Mouse (Mus musculus): Measurements from ENCODE around the gene Crtac1. TPM values are rescaled to one million over a fixed set of nuclear protein-coding genes. Genes with fewer than 3 reads are reported as not detected.

Gene Crtac1
- polyA plus RNA-seq, 1 experiment from 2014 or later: 42.1 TPM

- no peaks in the 10 kb centered on the region for H3K36me3 ChIP-seq
Observed at GRCm38 (mm10) chr19:42304506-42304905, 127.1 kb downstream of the Crtac1 start.

DNA sequence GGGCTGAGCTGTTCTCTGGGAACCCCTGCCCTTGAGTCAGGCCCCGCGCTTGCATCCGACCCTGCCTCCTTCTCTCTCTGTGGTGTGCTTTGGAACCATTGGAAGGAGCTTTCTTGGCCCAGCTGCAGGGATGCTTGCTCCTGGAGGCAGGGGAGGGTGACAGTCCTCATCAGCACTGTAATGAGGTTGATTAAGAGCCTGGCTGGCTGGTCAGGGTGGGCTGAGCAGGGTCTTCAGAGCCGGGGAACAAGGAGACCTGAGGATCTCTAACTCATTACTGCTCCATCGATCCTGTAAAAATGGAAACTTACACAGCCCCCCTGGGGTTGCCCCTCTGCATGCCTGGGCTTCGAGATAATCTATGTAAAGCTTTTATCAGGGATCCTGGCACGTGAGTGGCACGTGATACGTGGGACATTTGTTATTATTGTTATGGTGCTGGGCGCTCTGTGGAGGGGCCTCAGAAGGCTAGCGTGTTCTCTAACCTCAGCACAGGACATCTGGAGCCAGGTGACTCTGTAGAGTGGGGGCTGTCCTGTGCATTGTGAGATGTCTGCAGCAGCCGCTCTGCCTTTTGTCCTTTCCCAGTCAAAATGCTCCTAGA lies 128.3 kb downstream of the Crtac1 start:
- H3K4me1 ChIP-seq: peaks cover 19% of the 10 kb centered on the region
- H3K9me3 ChIP-seq: no peaks in the 10 kb centered on the region
- no peaks in the 10 kb centered on the region for H3K27me3 ChIP-seq (replicated peaks)
- no peak overlapping the region for H3K4me2 ChIP-seq (replicated peaks)
- H3K4me3 ChIP-seq: no peak overlapping the region
- H3K36me3 ChIP-seq: no peaks in the 10 kb centered on the region
- WGBS: 62% methylated on average over 12 of the region's 12 CpGs
- H3K27ac ChIP-seq: no peak overlapping the region
- no peak for ATAC-seq (ENCODE audit: low FRiP score, low read depth)
- no peak overlapping the region for H3K9ac ChIP-seq

More at GRCm38 (mm10) chr19:42304506-42304905, 127.1 kb downstream of the Crtac1 start:
- Histone ChIP-seq H3K4me2 (replicated peaks) (no peak overlapping the region), H3K27me3 (replicated peaks) (no peaks in the 10 kb centered on the region), H3K4me3 (no peak overlapping the region), H3K9ac (no peak overlapping the region), H3K4me1 (peaks cover 19% of the 10 kb centered on the region), H3K27ac (no peak overlapping the region), H3K9me3 (no peaks in the 10 kb centered on the region)
- ATAC-seq (ENCODE audit: low FRiP score, low read depth): no peak
- WGBS: 89% methylated on average over 13 of the region's 13 CpGs

DNA sequence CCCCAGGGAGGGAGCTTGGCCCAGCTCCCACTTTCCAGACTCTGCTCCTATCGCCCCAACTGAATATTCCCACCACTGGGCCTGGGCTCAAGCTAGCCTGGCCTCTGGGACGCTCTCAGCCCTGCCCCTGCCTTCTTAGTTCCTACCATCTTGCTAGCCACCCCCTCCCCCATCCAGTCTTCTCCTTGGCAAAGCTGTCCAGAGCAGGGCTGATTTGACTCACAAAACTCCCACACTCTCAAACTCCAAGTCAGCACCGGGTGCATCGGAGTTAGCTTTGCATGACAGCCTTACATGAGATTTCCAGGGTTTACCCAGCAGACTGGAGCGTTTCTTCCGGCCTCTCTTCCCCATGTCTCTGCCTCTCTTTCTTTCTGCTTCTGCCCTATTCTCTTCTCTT lies 138.4 kb downstream of the Crtac1 start:
- Histone ChIP-seq H3K9ac (no peak overlapping the region), H3K36me3 (no peaks in the 10 kb centered on the region), H3K4me1 (peaks cover 17% of the 10 kb centered on the region), H3K27ac (no peak overlapping the region), H3K4me2 (replicated peaks) (no peak overlapping the region), H3K27me3 (replicated peaks) (no peaks in the 10 kb centered on the region), H3K9me3 (no peaks in the 10 kb centered on the region), H3K4me3 (no peak overlapping the region)
- no peak for ATAC-seq (ENCODE audit: low FRiP score, low read depth)
- 82% methylated on average over 6 of the region's 6 CpGs for WGBS

DNA sequence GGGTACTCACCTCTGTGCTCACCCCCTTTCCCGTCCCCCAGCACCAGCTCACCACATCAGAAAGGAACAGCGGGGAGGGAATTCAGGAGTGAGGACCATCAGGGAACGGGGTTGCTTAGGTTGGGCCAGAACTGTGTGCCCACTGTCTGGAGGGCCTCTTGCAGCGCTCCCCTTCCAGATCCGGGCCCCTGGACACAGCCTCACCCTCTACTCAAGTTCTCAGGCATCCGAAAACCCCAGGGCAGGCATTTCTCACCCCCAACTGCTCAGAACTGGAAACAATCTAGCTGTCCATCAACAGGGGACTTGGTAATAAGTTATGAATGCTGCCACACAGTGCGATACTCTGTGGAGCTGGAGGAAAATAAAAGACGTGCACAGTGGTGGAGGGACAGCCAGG lies 139.5 kb downstream of the Crtac1 start:
- H3K27ac ChIP-seq: no peak overlapping the region
- no peaks in the 10 kb centered on the region for H3K9me3 ChIP-seq
- H3K4me1 ChIP-seq: peaks cover 17% of the 10 kb centered on the region
- no peaks in the 10 kb centered on the region for H3K36me3 ChIP-seq
- no peaks in the 10 kb centered on the region for H3K27me3 ChIP-seq (replicated peaks)
- no peak overlapping the region for H3K9ac ChIP-seq
- no peak for ATAC-seq (ENCODE audit: low FRiP score, low read depth)
- H3K4me2 ChIP-seq (replicated peaks): no peak overlapping the region
- H3K4me3 ChIP-seq: no peak overlapping the region
- 45% methylated on average over 8 of the region's 8 CpGs for WGBS

- Histone ChIP-seq H3K27me3 (replicated peaks) (no peaks in the 10 kb centered on the region), H3K4me1 (peaks cover 17% of the 10 kb centered on the region), H3K4me2 (replicated peaks) (no peak overlapping the region), H3K9ac (no peak overlapping the region), H3K9me3 (no peaks in the 10 kb centered on the region), H3K4me3 (no peak overlapping the region), H3K27ac (no peak overlapping the region), H3K36me3 (no peaks in the 10 kb centered on the region)
- WGBS: 24% methylated on average over 7 of the region's 7 CpGs
- 0 out of 2 replicates have a peak, but pooled peaks have one; percentile 58 for ATAC-seq (ENCODE audit: low FRiP score, low read depth)
Observed at GRCm38 (mm10) chr19:42290954-42291661, 140.5 kb downstream of the Crtac1 start.

DNA sequence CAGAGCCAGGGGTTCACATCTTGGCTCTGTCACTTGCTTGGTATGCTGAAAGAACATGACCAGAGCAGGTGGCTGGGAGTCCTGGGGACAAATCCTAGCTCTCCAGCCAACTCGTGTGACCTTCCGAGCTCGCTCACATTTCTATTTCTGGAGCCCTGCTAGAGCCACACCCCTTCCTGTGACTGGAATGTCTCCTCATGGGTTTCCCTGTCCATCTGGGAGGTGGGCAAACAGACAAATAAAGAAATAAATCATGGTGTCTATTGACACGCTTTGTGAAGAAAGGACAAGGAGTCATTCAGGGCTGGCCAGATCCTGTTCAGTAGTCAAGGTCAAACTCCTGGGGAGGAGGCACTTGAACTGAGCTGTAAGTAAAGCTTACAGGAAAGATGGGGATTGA lies 143.2 kb downstream of the Crtac1 start:
- WGBS: 42% methylated on average over 4 of the region's 4 CpGs
- Histone ChIP-seq H3K9ac (no peak overlapping the region), H3K36me3 (no peaks in the 10 kb centered on the region), H3K4me3 (no peak overlapping the region), H3K27ac (no peak overlapping the region), H3K4me1 (peaks cover 17% of the 10 kb centered on the region), H3K27me3 (replicated peaks) (no peaks in the 10 kb centered on the region), H3K4me2 (replicated peaks) (no peak overlapping the region), H3K9me3 (no peaks in the 10 kb centered on the region)
- ATAC-seq (ENCODE audit: low FRiP score, low read depth): no peak

GRCm38 (mm10) chr19:42284178-42284577 lies 147.4 kb downstream of the Crtac1 start:
- Histone ChIP-seq H3K4me3 (no peak overlapping the region), H3K4me1 (no peaks in the 10 kb centered on the region), H3K9ac (no peak overlapping the region), H3K27ac (no peak overlapping the region), H3K9me3 (no peaks in the 10 kb centered on the region), H3K27me3 (replicated peaks) (no peaks in the 10 kb centered on the region), H3K4me2 (replicated peaks) (no peak overlapping the region), H3K36me3 (no peaks in the 10 kb centered on the region)
- no peak for ATAC-seq (ENCODE audit: low FRiP score, low read depth)
- 81% methylated on average over 8 of the region's 8 CpGs for WGBS

GRCm38 (mm10) chr19:42279611-42280010 lies 152.0 kb downstream of the Crtac1 start:
- Histone ChIP-seq H3K36me3 (no peaks in the 10 kb centered on the region), H3K4me2 (replicated peaks) (no peak overlapping the region), H3K27ac (no peak overlapping the region), H3K4me1 (no peaks in the 10 kb centered on the region), H3K4me3 (no peak overlapping the region), H3K9ac (no peak overlapping the region), H3K27me3 (replicated peaks) (no peaks in the 10 kb centered on the region), H3K9me3 (no peaks in the 10 kb centered on the region)
- WGBS: 65% methylated on average over 3 of the region's 3 CpGs
- no peak for ATAC-seq (ENCODE audit: low FRiP score, low read depth)

GRCm38 (mm10) chr19:42278461-42278860 lies 153.1 kb downstream of the Crtac1 start:
- Histone ChIP-seq H3K9me3 (no peaks in the 10 kb centered on the region), H3K4me3 (no peak overlapping the region), H3K27ac (no peak overlapping the region), H3K27me3 (replicated peaks) (no peaks in the 10 kb centered on the region), H3K9ac (no peak overlapping the region), H3K4me2 (replicated peaks) (no peak overlapping the region), H3K4me1 (no peaks in the 10 kb centered on the region), H3K36me3 (no peaks in the 10 kb centered on the region)
- ATAC-seq (ENCODE audit: low FRiP score, low read depth): no peak
- 83% methylated on average over 5 of the region's 5 CpGs for WGBS

DNA sequence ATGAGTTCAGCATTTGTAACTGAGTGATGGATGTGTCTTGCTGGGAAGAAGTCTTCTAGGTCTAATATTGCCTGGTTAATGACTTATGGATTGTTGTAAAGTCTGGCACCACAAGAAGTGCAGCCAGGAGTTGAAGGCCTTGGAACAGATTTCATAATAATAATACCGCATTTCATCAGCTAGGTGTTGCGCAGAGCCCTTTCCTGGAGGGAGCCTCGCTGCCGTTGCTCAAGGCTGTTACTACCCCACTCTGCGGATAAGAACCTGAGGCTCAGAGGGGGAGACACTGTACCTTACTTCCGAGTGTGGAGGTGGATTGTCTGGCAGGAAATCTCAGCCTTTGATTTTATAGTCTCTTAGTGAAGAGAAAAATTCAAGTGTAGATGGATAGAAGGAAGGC lies 154.3 kb downstream of the Crtac1 start:
- H3K4me1 ChIP-seq: no peaks in the 10 kb centered on the region
- H3K9me3 ChIP-seq: no peaks in the 10 kb centered on the region
- ATAC-seq (ENCODE audit: low FRiP score, low read depth): no peak
- H3K4me3 ChIP-seq: no peak overlapping the region
- no peak overlapping the region for H3K4me2 ChIP-seq (replicated peaks)
- no peak overlapping the region for H3K9ac ChIP-seq
- no peaks in the 10 kb centered on the region for H3K36me3 ChIP-seq
- H3K27me3 ChIP-seq (replicated peaks): no peaks in the 10 kb centered on the region
- no peak overlapping the region for H3K27ac ChIP-seq
- WGBS: 83% methylated on average over 6 of the region's 6 CpGs

DNA sequence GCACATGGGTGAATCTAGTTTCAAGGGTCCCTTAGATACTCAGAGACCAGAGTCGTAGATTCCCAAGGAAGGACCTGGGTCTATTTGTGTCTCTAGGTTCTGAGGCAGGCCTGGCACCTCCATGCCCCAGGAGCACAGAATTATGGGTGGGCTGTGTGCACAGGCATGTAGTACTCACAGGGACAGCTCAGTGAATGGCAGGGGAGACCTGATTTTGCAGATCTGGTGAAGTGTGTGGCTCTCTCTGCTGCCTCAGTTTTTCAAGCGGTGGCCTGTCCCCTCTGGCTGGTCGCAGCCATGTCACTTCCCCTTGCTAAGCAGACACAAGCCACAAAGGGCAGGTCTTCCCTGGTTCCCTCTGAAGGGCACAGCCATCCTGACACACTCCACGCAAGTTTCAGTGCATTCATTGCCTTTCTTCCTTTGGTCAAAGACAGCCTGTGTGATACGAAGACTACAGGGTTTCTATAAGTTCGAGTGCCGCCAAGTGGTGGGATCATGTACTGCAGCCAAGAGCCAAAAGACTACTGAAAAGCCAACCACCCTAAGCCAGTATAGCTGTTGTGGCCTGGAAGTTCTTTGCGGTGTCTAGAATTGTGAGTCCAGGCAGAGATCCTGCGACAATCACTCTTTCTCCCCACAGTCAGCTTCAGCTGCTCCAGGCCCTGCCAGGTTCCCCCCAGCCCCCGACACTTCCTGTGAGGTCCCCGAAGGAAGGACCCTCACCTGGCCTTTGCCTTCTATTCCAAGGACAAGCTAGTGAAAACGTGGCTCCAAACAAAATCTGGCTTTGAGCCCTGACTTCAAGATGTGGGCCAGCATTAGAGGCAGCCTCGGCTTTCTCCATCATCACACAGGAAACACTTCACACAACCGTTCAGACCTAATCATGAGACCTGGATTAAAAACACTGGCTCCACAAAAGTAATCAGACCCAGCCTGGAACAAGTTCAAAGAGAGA lies 159.3 kb downstream of the Crtac1 start:
- Histone ChIP-seq H3K4me3 (no peak overlapping the region), H3K4me1 (peaks cover 4% of the 10 kb centered on the region), H3K4me2 (replicated peaks) (no peak overlapping the region), H3K27me3 (replicated peaks) (peaks cover 3% of the 10 kb centered on the region; the same call in 1 of the 2 replicates), H3K9ac (no peak overlapping the region), H3K9me3 (no peaks in the 10 kb centered on the region), H3K27ac (no peak overlapping the region), H3K36me3 (no peaks in the 10 kb centered on the region)
- ATAC-seq (ENCODE audit: low FRiP score, low read depth): peak; percentile 55; the same call in 1 of the 2 replicates
- WGBS: 45% methylated on average over 14 of the region's 14 CpGs

GRCm38 (mm10) chr19:42271182-42271581 lies 160.4 kb downstream of the Crtac1 start:
- 80% methylated on average over 7 of the region's 7 CpGs for WGBS
- Histone ChIP-seq H3K4me1 (peaks cover 4% of the 10 kb centered on the region), H3K4me3 (no peak overlapping the region), H3K9ac (no peak overlapping the region), H3K27me3 (replicated peaks) (peaks cover 8% of the 10 kb centered on the region; the same call in 1 of the 2 replicates), H3K36me3 (peaks cover 3% of the 10 kb centered on the region; the same call in 1 of the 2 replicates), H3K4me2 (replicated peaks) (no peak overlapping the region), H3K27ac (no peak overlapping the region), H3K9me3 (no peaks in the 10 kb centered on the region)
- no peak for ATAC-seq (ENCODE audit: low FRiP score, low read depth)

Measured in neural tube, embryonic 12.5 days (tissue).